Mouse (Mus musculus): ENCODE measurements around the gene Parg. TPM values are rescaled to one million over a fixed set of nuclear protein-coding genes. Genes with fewer than 3 reads are reported as not detected.

The Parg gene
- polyA plus RNA-seq, 1 experiment, result 20.8 TPM

- no peaks in the 10 kb centered on the region for H3K4me1 ChIP-seq (ENCODE audit: control insufficient read depth, insufficient read depth, low read length)
- no peak overlapping the region for H3K4me3 ChIP-seq (replicated peaks; ENCODE audit: control insufficient read depth, low read depth, low read length)
- 86% methylated on average over 11 of the region's 11 CpGs for WGBS
- TF ChIP-seq CTCF (IDR thresholded peaks at IDR 0.05; ENCODE audit: control insufficient read depth, insufficient read depth, low read length) (no peak), POLR2A (IDR thresholded peaks at IDR 0.05; ENCODE audit: borderline replicate concordance, control insufficient read depth, low read depth, low read length) (no peak)
- no peak overlapping the region for H3K27ac ChIP-seq (ENCODE audit: control insufficient read depth, insufficient read depth, low read depth, low read length, poor library complexity)
Observed at GRCm38 (mm10) chr14:32336547-32336946, 134.8 kb downstream of the Parg start.

- Histone ChIP-seq H3K27ac (ENCODE audit: control insufficient read depth, insufficient read depth, low read depth, low read length, poor library complexity) (no peak overlapping the region), H3K4me3 (replicated peaks; ENCODE audit: control insufficient read depth, low read depth, low read length) (no peak overlapping the region), H3K4me1 (ENCODE audit: control insufficient read depth, insufficient read depth, low read length) (no peaks in the 10 kb centered on the region)
- WGBS, result 77% methylated on average over 7 of the region's 7 CpGs
- TF ChIP-seq CTCF (IDR thresholded peaks at IDR 0.05; ENCODE audit: control insufficient read depth, insufficient read depth, low read length) (no peak), POLR2A (IDR thresholded peaks at IDR 0.05; ENCODE audit: borderline replicate concordance, control insufficient read depth, low read depth, low read length) (no peak)
Observed at GRCm38 (mm10) chr14:32341823-32342222, 140.1 kb downstream of the Parg start.

GRCm38 (mm10) chr14:32344176-32344575, 142.4 kb downstream of the Parg start:
- TF ChIP-seq POLR2A (IDR thresholded peaks at IDR 0.05; ENCODE audit: borderline replicate concordance, control insufficient read depth, low read depth, low read length), result no peak
- no peak for TF ChIP-seq CTCF (IDR thresholded peaks at IDR 0.05; ENCODE audit: control insufficient read depth, insufficient read depth, low read length)
- H3K4me1 ChIP-seq (ENCODE audit: control insufficient read depth, insufficient read depth, low read length), result no peaks in the 10 kb centered on the region; the same call in 1 of the 2 replicates
- H3K4me3 ChIP-seq (replicated peaks; ENCODE audit: control insufficient read depth, low read depth, low read length), result no peak overlapping the region
- 72% methylated on average over 7 of the region's 7 CpGs for WGBS
- no peak overlapping the region for H3K27ac ChIP-seq (ENCODE audit: control insufficient read depth, insufficient read depth, low read depth, low read length, poor library complexity)

GRCm38 (mm10) chr14:32344694-32345093, 142.9 kb downstream of the Parg start:
- Histone ChIP-seq H3K27ac (ENCODE audit: control insufficient read depth, insufficient read depth, low read depth, low read length, poor library complexity) (no peak overlapping the region), H3K4me1 (ENCODE audit: control insufficient read depth, insufficient read depth, low read length) (no peaks in the 10 kb centered on the region; the same call in 1 of the 2 replicates), H3K4me3 (replicated peaks; ENCODE audit: control insufficient read depth, low read depth, low read length) (no peak overlapping the region)
- WGBS, result 69% methylated on average over 9 of the region's 10 CpGs
- TF ChIP-seq CTCF (IDR thresholded peaks at IDR 0.05; ENCODE audit: control insufficient read depth, insufficient read depth, low read length) (no peak), POLR2A (IDR thresholded peaks at IDR 0.05; ENCODE audit: borderline replicate concordance, control insufficient read depth, low read depth, low read length) (no peak)

Other genes with a start within 250 kb of the Parg start
- gene Galnt15, start 173.0 kb upstream of the Parg start, polyA plus RNA-seq (2011; ENCODE audit: insufficient read depth, insufficient read length, low replicate concordance, missing spikeins), result 1.8 and 3.5 TPM in 2 replicates
- 6.5 and 10.5 TPM in 2 replicates for gene Oxnad1, start 116.6 kb upstream of the Parg start, polyA plus RNA-seq (2011; ENCODE audit: insufficient read depth, insufficient read length, low replicate concordance, missing spikeins)
- 15.2 and 54.2 TPM in 2 replicates for gene Dph3, start 116.2 kb upstream of the Parg start, polyA plus RNA-seq (2011; ENCODE audit: insufficient read depth, insufficient read length, low replicate concordance, missing spikeins)
- gene Msmb, start 59.9 kb upstream of the Parg start, polyA plus RNA-seq (2011; ENCODE audit: insufficient read depth, insufficient read length, low replicate concordance, missing spikeins), result not detected in 2 replicates
- 108 and 110 TPM in 2 replicates for gene Ncoa4, start 42.1 kb upstream of the Parg start, polyA plus RNA-seq (2011; ENCODE audit: insufficient read depth, insufficient read length, low replicate concordance, missing spikeins)
- gene Timm23, start 51 bp upstream of the Parg start, polyA plus RNA-seq (2011; ENCODE audit: insufficient read depth, insufficient read length, low replicate concordance, missing spikeins), result 13.1 and 14.7 TPM in 2 replicates
- gene Ogdhl, start 120.1 kb downstream of the Parg start, polyA plus RNA-seq (2011; ENCODE audit: insufficient read depth, insufficient read length, low replicate concordance, missing spikeins), result 0.34 and 3.9 TPM in 2 replicates
- gene 1700024G13Rik, start 186.4 kb downstream of the Parg start, polyA plus RNA-seq (2011; ENCODE audit: insufficient read depth, insufficient read length, low replicate concordance, missing spikeins), result not detected in 2 replicates